Mouse (Mus musculus) forebrain, embryonic 13.5 days (tissue): Measurements from ENCODE around the gene Ganab. TPM values are rescaled to one million over a fixed set of nuclear protein-coding genes. Genes with fewer than 3 reads are reported as not detected.
A peak's percentile ranks its signal among the peaks of the same experiment; 100 is the strongest.
"Not testable (repeated sequence)": the region's sequence is repeated elsewhere in the genome, so short reads cannot be mapped to it uniquely, and the experiment has no call there.

ENCODE experiments used
- ATAC-seq: fragments of 200-750 bp; cut with Nextera tagmentation; 2 replicates; pipeline ENCODE4 v1.8.0; 2017
- H3K27ac ChIP-seq: fragments of 300-500 bp; sonication (generic); 2 replicates; pipeline ENCODE4 v1.5.1; 2015; ENCODE audit warnings: inconsistent platforms, mild to moderate bottlenecking, moderate library complexity
- H3K27me3 ChIP-seq: fragments of 300-500 bp; sonication (generic); 2 replicates; pipeline ENCODE4 v1.6.1; 2015; ENCODE audit warnings: mild to moderate bottlenecking, inconsistent platforms
- H3K36me3 ChIP-seq: fragments of 300-500 bp; sonication (generic); 2 replicates; pipeline ENCODE4 v1.6.1; 2015; ENCODE audit warnings: mild to moderate bottlenecking, inconsistent platforms; ENCODE audit not compliant: poor library complexity, severe bottlenecking
- H3K4me1 ChIP-seq: fragments of 300-500 bp; sonication (generic); 2 replicates; pipeline ENCODE4 v1.6.1; 2015; ENCODE audit warnings: inconsistent platforms
- H3K4me2 ChIP-seq: fragments of 300-500 bp; sonication (generic); 2 replicates; pipeline ENCODE4 v1.6.1; 2015; ENCODE audit warnings: inconsistent platforms, mild to moderate bottlenecking, moderate library complexity
- H3K4me3 ChIP-seq: fragments of 300-500 bp; sonication (generic); 2 replicates; pipeline ENCODE4 v1.5.1; 2015; ENCODE audit warnings: mild to moderate bottlenecking, inconsistent platforms
- H3K9ac ChIP-seq: fragments of 300-500 bp; sonication (generic); 2 replicates; pipeline ENCODE4 v1.6.1; 2015; ENCODE audit warnings: mild to moderate bottlenecking, inconsistent platforms
- H3K9me3 ChIP-seq: fragments of 300-500 bp; sonication (generic); replicated peaks from 2 replicates; pipeline ENCODE4 v1.6.1; 2016; ENCODE audit warnings: inconsistent platforms
- WGBS: fragments of 180-500 bp; shearing (Covaris S2); methylation state at CpG from one replicate; pipeline ENCODE4 v1.1.7; 2015; 5-methylcytosine and 5-hydroxymethylcytosine counted together
- polyA plus RNA-seq: library from polyadenylated mRNA; unstranded; fragments of >200 nt; fragmentation: Nextera tagmentation; extraction: Ambion mirVana; gene quantifications from 2 replicates; pipeline ENCODE4 v1.2.1, GENCODE M21; 2015

Gene Ganab
- polyA plus RNA-seq: 83.6 and 91.5 TPM in 2 replicates

- Histone ChIP-seq H3K36me3 (peaks cover 36% of the 10 kb centered on the region), H3K4me3 (peak within 1 kb of the TSS; percentile 97), H3K4me1 (peaks cover 32% of the 10 kb centered on the region), H3K9me3 (no peaks in the 10 kb centered on the region), H3K9ac (peak within 1 kb of the TSS; percentile 96), H3K27me3 (no peaks in the 10 kb centered on the region), H3K4me2 (peak within 1 kb of the TSS; percentile 91), H3K27ac (peak within 1 kb of the TSS; percentile 85)
- under 1% methylated on average over 53 of the region's 53 CpGs for WGBS
- ATAC-seq: peak; percentile 99
Observed at GRCm38 (mm10) chr19:8897865-8898495, at the start of gene Ganab. Gene Ganab, plus strand, starts transcription at chr19:8898071.

DNA sequence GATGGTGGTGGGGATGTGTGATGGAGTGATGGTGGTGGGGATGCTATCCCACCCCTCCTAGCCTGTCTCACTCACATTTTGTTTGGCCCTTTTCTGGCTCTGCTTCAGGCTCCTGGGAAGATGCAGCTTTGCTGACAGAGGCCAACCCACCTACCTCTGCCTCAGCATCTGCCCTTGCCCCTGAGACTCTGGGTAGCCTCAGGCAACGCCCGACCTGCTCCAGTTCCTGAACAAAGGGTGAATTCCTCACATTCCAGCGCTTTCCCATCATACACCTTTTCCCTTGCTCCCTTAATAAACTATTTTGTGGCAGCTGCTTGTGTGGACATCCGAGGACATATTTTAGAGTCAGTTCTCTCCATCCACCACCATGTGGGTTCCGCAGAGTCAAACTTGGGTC is 49.5 kb upstream of the Ganab start:
- Histone ChIP-seq H3K27ac (no peak overlapping the region), H3K9ac (no peak overlapping the region), H3K4me2 (no peak overlapping the region), H3K36me3 (peaks cover 40% of the 10 kb centered on the region), H3K4me3 (no peak overlapping the region), H3K27me3 (no peaks in the 10 kb centered on the region), H3K4me1 (0 out of 2 replicates have a peak, but pooled peaks cover 3% of the 10 kb centered on the region), H3K9me3 (no peaks in the 10 kb centered on the region)
- no peak for ATAC-seq
- 70% methylated on average over 5 of the region's 5 CpGs for WGBS

DNA sequence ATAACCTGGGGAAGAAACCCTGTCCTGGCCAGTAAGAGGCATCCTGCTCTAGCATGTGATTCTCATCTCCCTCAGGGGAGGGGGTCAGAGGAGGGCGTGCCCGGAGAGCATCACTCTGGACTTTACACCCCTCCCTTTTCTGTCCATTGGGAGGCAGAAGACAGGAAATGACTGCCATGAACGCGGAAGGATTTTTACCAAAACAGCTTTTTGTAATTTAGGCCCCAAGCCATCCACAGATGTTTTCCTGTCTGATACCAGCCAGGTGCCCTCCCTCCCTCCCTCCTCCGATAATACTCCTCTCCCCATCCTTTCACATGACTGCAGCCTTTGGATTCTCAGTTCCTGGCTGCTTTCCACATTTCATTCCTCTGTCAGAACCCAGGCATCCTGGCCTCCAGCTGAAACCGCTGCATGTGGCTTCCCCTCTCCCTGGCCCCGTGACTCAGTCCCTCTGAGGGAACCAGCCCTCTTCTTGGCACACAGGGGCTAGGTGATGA is 47.4 kb upstream of the Ganab start, which contains the start of gene Lrrn4cl:
Lrrn4cl (plus strand) TSS at position 367 of the 500 bp plus-strand sequence.
- WGBS: 36% methylated on average over 7 of the region's 7 CpGs
- no peak for ATAC-seq
- peaks cover 35% of the 10 kb centered on the region for H3K36me3 ChIP-seq
- H3K9me3 ChIP-seq: no peaks in the 10 kb centered on the region
- no peak within 1 kb of the TSS for H3K4me2 ChIP-seq
- no peaks in the 10 kb centered on the region for H3K27me3 ChIP-seq
- no peak within 1 kb of the TSS for H3K27ac ChIP-seq
- H3K9ac ChIP-seq: peak within 1 kb of the TSS; percentile 8; the same call in 1 of the 2 replicates
- 0 out of 2 replicates have a peak, but pooled peaks cover 3% of the 10 kb centered on the region for H3K4me1 ChIP-seq
- no peak within 1 kb of the TSS for H3K4me3 ChIP-seq

GRCm38 (mm10) chr19:8851639-8852038 is 46.2 kb upstream of the Ganab start:
- Histone ChIP-seq H3K4me2 (no peak overlapping the region), H3K4me3 (no peak overlapping the region), H3K27ac (no peak overlapping the region), H3K9me3 (no peaks in the 10 kb centered on the region), H3K9ac (no peak overlapping the region), H3K4me1 (0 out of 2 replicates have a peak, but pooled peaks cover 3% of the 10 kb centered on the region), H3K27me3 (no peaks in the 10 kb centered on the region), H3K36me3 (peaks cover 24% of the 10 kb centered on the region)
- 47% methylated on average over 7 of the region's 7 CpGs for WGBS
- ATAC-seq: no peak

- WGBS: 67% methylated on average over 10 of the region's 10 CpGs
- no peak for ATAC-seq
- H3K9ac ChIP-seq: no peak overlapping the region
- H3K27me3 ChIP-seq: no peaks in the 10 kb centered on the region
- no peak overlapping the region for H3K27ac ChIP-seq
- 0 out of 2 replicates have a peak, but pooled peaks cover 3% of the 10 kb centered on the region for H3K4me1 ChIP-seq
- no peak overlapping the region for H3K4me2 ChIP-seq
- peaks cover 16% of the 10 kb centered on the region for H3K36me3 ChIP-seq
- H3K9me3 ChIP-seq: no peaks in the 10 kb centered on the region
- H3K4me3 ChIP-seq: no peak overlapping the region
Observed at GRCm38 (mm10) chr19:8852236-8852928, 45.5 kb upstream of the Ganab start.

- Histone ChIP-seq H3K4me3 (no peak overlapping the region), H3K27me3 (no peaks in the 10 kb centered on the region), H3K36me3 (peaks cover 9% of the 10 kb centered on the region), H3K27ac (no peak overlapping the region), H3K9me3 (no peaks in the 10 kb centered on the region), H3K4me1 (0 out of 2 replicates have a peak, but pooled peaks cover 3% of the 10 kb centered on the region), H3K9ac (no peak overlapping the region), H3K4me2 (no peak overlapping the region)
- ATAC-seq: no peak
- 87% methylated on average over 3 of the region's 3 CpGs for WGBS
Observed at GRCm38 (mm10) chr19:8853117-8853516, 44.8 kb upstream of the Ganab start.

DNA sequence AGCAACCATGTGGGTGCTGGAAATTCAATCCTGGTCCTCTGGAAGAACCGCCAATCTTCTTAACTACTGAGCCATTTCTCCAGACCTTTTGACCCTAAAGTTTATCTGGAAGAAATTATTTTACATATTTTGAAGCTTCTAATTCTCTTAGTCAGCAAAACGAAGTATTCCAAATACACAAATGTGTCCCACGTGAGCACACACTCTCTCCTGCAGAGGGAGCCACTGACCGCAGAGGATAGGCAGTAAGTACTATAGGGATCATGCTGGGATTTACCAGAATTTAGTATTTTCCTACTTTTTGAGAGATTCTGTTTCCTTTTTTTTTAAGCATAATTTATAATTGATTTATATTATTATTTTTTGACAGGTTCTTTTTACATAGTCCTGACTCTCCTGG is 40.2 kb upstream of the Ganab start:
- Histone ChIP-seq H3K4me1 (no peaks in the 10 kb centered on the region), H3K36me3 (no peaks in the 10 kb centered on the region), H3K4me2 (no peak overlapping the region), H3K27ac (no peak overlapping the region), H3K27me3 (no peaks in the 10 kb centered on the region), H3K9me3 (no peaks in the 10 kb centered on the region), H3K9ac (no peak overlapping the region), H3K4me3 (no peak overlapping the region)
- ATAC-seq: no peak
- WGBS: 42% methylated on average over 4 of the region's 4 CpGs

GRCm38 (mm10) chr19:8859018-8859417 is 38.9 kb upstream of the Ganab start:
- Histone ChIP-seq H3K4me3 (no peak overlapping the region), H3K36me3 (no peaks in the 10 kb centered on the region), H3K27ac (no peak overlapping the region), H3K27me3 (no peaks in the 10 kb centered on the region), H3K9ac (no peak overlapping the region), H3K4me1 (no peaks in the 10 kb centered on the region), H3K4me2 (no peak overlapping the region), H3K9me3 (no peaks in the 10 kb centered on the region)
- ATAC-seq: no peak
- 10% methylated on average over 1 of the region's 1 CpGs for WGBS

DNA sequence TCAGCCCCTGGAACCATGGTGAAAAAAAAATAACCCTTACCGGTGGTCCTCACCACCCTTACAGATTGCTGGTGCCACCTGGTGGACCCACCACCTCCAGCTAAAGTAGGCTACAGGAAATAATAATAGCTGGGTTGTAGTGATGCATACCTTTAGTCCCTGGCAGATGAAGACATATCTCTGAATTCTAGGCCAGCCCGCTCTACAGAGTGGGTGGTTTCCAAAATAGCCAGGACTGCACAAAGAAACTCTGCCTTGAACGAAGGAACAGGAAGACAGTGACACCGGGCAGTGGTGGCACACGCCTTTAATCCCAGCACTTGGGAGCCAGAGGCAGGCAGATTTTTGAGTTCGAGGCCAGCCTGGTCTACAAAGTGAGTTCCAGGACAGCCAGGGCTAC is 33.6 kb upstream of the Ganab start:
- ATAC-seq: no peak
- 84% methylated on average over 6 of the region's 6 CpGs for WGBS
- H3K4me2 ChIP-seq: no peak overlapping the region
- H3K4me1 ChIP-seq: no peaks in the 10 kb centered on the region
- no peaks in the 10 kb centered on the region for H3K9me3 ChIP-seq
- no peak overlapping the region for H3K27ac ChIP-seq
- H3K36me3 ChIP-seq: no peaks in the 10 kb centered on the region
- H3K9ac ChIP-seq: no peak overlapping the region
- H3K27me3 ChIP-seq: no peaks in the 10 kb centered on the region
- H3K4me3 ChIP-seq: no peak overlapping the region

DNA sequence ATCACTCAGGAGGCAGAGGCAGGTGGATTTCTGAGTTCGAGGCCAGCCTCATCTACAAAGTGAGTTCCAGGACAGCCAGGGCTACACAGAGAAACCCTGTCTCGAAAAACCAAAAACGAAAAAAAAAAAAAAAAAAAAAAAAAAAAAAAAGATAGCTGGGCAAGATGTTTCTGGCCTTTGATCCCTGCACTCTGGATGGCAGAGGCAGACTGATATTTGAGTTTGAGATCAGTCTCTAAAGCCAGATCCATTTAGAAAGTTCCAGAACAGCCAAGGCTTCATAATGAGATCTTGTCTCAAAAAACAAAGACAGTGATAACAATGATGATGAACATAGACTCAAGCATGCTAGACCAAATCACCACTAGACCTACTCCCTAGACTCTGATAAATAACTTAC is 27.5 kb upstream of the Ganab start:
- peak overlapping the region; percentile 98; the same call in 1 of the 2 replicates for H3K4me3 ChIP-seq

DNA sequence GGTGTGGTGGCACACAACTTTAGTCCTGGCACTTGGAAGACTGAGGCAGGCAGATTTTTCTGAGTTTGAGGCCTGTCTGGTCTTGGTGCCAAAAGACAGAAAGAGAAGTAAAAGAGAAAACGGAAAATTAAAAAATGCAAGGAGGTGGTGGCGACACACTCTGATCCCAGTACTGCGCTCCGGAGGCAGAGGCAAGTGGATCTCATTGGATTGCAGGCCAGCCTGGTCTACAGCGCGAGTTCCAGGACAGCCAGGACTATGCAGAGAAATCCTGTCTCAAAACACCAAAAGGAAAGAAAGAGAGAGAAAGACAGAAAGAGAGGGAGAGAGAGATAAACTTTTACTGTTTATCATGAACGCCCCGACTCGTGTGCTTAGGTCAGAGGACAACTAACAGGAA is 27.0 kb upstream of the Ganab start:
- Histone ChIP-seq H3K9me3 (no peaks in the 10 kb centered on the region), H3K4me2 (peak overlapping the region; percentile 96), H3K27ac (no peak overlapping the region), H3K27me3 (no peaks in the 10 kb centered on the region), H3K4me3 (peak overlapping the region; percentile 98), H3K36me3 (peaks cover 28% of the 10 kb centered on the region), H3K4me1 (peaks cover 13% of the 10 kb centered on the region), H3K9ac (peak overlapping the region; percentile 97)
- peak; percentile 58 for ATAC-seq
- 61% methylated on average over 9 of the region's 9 CpGs for WGBS

More for the DNA sequence above, 27.5 kb upstream of the Ganab start:
- not testable (repeated sequence) for H3K9ac ChIP-seq, H3K9me3 ChIP-seq, ATAC-seq, H3K27ac ChIP-seq, H3K27me3 ChIP-seq
- WGBS: 64% methylated on average over 3 of the region's 3 CpGs
- Histone ChIP-seq H3K36me3 (peaks cover 24% of the 10 kb centered on the region), H3K4me1 (peaks cover 13% of the 10 kb centered on the region), H3K4me2 (peak overlapping the region; percentile 96; the same call in 1 of the 2 replicates)
